Mouse (Mus musculus) frontal cortex, adult (tissue): ENCODE data around the gene Prkca.

Experiments used
- ATAC-seq: cut with Nextera tagmentation; 2 replicates; pipeline ENCODE4 v1.9.2; 2017; ENCODE audit warnings: mild to moderate bottlenecking, moderate library complexity, mixed read lengths; ENCODE audit not compliant: low TSS enrichment

Gene Prkca

DNA sequence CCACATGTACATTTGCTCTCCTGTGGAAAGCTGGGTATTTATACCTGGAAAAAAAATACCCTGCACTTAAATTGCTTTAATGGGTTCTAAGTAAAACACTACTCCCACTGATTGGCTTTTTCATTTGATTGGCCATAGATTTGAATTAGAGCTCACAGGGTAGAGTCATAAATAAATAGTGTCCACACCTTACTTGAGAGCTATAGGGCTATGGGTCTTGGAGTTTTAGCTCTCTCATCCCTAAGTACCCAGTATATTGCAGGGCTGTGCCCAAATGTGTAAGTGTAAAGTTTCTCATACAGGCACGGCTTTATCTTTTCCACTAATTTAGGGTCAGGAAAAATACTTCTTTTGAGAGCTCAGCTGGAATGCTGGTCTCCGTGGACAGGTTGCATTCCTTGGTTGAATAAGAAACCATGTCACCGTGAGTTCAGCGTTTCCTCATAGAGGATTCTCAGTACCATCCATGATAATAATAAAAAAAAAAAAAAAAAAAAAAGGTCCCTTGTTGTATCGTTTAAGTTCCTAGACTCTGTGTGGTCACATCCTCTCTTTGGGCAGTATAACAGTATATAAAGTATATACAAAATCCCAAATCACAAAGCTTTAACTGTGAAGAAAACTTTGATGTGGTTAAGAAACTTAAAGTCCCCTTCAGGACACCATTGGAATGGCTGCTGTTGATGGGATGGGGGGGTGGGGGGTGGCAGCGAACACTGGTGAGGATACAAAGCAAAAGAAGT, 82.8 kb downstream of the Prkca start:
- ATAC-seq = no peak

DNA sequence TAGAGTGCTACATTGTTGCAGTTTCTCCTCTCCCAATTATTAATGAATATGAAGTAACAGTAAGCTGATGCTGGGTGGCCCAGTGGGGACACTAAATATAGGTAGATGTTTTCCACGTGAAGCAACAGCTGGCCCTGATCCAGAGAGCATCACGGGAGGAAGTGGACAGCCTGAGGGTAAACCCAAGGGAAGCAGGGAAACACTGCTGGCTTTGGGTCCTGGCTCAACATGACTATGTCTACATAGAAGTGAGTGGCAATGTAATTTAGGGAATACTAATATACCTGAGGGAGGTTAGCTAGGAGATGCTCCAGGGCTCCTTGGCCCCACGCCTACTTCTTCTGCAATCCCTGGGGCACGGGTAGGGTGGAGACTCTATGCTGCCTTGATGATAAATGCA, 84.3 kb downstream of the Prkca start:
- ATAC-seq = peak; percentile 18; the same call in 1 of the 2 replicates

DNA sequence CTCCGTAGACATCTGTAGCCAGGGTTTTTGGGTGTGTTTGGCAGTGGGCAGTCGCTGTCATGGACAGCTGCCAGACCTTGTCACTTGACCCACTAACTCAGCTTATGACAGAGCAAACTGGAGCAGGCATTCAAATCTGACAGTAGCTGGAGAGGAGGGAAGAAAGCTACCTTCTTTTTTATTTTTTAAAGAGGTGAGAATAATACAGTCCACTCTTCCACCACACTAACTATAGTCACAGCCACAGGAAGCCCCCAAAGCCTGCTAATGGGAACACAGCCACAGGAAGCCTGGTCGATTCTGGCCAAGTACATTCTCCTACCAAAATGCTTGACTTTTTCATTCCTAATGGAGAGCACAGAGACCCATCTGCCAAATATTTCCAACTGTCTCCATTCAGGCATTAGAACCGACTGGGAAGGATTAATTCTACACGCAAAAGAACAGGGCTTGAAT, 84.9 kb downstream of the Prkca start:
- 0 out of 2 replicates have a peak, but pooled peaks have one; percentile 15 for ATAC-seq

DNA sequence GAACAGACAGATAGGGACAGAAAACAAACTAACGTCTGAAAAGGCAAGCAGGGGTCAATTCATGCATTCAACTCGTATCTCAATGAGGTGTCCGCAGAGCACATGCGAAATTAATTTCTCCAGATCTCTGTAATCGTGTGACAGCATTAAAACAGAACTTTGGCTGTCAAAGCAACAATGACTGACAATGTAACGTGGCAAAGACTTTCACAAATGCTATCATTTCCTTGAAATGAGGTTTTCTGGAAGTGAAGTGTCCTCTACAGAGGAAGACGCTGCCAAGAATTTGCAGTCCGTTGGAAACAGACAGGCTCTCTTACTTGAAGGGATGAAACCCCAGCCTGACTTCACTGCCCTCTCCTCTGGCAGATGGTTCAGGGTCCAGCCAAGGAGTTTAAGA, 85.8 kb downstream of the Prkca start:
- ATAC-seq = no peak

DNA sequence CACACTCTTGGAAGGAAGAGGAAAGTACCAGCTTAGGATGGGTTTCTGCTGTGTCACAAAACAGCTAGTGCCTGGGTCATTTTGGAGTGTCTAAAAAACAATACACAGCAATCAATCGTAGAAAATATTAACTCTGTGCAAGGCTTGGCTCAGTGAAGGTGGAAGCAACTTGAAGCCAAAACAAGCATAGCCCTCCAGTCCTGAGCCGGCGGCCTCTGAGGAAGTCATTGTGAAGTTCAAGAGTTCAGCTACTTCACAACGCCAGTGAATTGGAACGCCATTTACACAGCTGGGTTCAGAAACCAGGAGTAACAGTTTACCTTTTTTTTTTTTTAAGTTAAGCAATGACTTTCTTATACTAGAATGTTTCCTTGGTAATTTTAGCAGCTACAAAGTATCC, 89.0 kb downstream of the Prkca start:
- ATAC-seq = no peak

DNA sequence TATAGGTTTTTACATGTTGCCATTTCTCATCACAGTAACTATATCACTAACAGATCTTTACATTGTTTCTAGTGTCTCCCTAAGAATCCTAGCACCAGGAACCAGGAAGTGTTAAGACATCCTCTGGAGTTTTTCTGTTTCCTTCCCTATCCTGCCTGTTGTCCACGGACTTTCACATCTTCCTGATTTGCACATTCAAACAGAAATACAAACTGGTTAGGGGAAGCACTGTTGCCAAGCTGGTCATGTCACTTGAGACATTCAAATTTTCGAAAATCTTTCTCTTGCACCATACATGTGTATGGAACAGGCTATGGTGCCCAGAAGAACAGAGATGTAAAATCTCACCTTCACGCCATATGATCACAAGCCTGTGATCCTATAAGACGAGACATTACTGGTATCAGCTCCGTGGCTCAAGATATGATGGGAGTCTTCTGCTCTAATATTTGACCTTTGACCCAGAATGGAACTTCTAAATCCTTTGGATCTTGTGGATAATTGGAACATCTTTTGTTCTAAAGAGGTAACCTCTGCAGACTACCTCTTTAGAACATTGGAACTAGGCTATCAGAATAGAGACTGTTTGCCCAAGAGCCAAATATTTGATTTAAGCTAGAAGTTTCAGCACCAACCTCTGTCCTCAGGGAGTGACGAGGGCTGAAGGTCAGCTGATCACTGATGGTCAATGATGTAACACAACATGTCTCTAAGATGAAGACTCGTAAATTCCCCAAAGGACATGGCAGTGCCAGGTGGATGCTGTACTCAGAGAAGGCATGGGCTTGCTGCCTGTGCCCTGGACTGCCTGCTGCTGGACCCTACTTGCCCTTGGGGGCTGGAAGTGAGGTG, 91.6 kb downstream of the Prkca start:
- no peak for ATAC-seq

DNA sequence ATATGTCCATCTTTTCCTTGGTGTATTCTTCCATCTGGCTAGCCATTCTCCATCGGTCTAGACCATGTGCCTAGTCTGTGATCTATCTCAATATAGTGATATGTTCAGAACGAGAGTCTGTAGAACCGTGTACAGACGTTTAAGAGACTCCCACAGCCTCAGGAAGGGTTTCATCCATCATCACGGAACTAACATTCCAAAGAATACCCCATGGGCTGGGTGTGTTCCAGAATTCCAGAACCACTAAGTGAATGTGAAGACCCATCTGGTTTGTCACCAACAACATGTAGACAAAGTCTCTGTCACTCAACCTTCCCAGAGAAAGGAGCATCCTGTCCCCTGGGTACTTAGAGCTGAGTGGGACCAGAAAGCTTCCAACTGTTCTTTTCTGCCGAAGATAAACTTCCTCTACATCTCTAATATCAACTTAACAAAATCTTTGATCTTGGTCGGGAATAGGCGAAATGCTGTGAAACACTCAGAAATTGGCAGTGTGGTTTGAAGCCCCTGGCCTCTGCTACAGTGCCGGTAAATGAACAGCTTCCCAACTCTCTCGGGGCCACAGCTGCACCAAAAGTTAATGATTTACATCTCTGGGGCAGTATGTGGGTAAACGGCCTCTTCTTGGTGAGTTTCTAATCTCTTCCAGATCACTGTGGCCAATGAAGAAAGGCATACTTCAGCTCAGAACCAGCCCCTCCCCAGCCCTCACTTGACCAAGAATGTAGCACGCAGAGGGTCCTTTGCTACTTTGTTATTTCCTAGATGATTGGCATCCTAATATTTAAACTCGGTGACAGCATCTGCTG, 92.7 kb downstream of the Prkca start:
- ATAC-seq = no peak

DNA sequence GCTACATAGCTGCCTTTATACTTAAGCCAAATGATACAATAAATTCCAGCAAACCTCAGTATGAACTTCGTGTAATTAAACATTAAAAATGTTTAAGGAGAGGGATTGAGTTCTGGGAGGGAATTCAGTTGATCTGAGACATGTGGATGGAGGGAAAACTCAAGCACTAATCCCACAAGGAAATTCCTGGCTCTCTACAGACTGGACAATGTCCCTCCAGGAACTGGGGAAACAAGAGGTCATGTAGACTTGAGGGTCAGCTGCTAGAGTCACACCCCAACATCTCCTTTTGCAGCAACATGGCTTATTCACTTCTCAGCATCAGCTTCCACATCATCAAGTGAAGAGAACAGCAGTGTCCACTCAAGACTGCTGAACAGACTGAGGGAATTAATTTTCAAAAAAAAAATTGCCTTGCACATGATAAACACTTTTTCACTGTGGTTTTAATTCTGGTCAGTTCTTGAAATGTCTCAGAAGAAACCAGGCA, 93.5 kb downstream of the Prkca start:
- ATAC-seq = no peak

DNA sequence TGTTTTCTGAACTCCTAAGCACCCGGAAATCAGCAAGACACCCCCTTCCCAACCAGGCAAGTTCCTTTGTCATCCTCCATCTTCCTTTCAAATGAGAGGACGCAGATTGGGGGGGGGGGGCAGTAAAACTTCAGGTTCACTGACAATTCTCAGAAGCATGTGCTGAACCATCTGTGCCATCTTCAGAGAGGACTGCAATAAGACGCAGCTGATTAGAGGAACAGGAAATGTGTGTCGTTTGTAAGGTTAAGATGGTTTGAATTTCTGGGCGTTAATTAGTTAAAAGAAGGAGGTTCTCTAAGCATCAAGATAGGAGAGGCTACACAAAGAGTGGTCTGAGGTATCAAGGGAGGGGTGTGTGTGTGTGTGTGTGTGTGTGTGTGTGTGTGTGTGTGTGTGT, 94.2 kb downstream of the Prkca start:
- ATAC-seq = no peak

DNA sequence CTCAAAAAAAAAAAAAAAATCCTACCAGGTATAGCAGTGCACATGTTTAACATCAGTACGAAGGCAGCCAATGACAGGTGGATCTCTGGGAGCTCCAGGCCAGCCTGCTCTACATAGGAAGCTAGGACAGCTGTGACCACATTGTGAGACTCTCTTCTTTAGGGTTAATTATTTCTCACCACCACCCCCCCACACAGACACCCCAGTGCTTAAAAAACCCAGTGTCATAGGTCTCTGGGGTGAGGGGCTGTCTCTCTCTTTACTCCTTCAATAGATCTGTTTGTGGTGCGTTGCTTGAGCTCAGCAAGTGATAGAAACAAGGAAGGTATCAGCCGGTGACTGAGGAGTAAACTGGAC, 94.7 kb downstream of the Prkca start:
- ATAC-seq = no peak

DNA sequence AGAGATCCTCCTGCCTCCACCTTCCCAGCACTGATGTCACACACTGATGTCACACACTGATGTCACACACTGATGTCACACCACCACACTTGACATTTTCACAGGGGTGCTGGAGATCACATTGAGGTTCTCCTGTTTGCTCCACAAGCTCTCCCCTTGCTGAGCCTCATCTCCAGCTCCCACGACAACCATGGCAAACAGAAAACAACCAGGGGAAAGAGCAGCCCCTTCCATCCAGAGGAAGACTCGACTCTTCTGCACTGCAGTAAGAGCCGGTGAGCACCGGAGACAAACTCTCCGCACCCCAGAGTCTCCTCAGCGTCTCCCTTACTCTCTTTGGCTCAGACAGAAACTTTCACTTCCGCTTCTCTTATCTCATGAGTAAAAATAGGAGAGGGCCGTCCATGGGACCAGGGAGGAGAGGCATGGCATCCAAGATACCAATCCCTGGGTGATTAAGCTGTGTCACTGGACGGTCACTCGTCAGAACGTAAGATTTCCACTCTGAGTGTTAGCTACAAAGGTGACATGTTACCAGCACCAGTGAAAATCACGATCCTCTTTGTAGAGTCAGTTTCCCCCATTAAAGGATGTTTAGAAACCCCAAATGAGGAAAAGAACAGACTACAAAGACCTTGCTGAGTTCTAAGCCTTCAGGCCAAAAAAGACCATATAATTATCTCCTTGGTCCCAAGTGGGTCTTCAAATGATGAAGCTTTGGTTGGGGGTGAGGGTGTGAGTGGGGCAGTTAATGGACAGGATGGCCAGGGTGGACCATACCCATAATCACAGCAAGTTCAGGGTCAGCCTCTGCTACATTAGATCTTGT, 95.3 kb downstream of the Prkca start:
- ATAC-seq = no peak

DNA sequence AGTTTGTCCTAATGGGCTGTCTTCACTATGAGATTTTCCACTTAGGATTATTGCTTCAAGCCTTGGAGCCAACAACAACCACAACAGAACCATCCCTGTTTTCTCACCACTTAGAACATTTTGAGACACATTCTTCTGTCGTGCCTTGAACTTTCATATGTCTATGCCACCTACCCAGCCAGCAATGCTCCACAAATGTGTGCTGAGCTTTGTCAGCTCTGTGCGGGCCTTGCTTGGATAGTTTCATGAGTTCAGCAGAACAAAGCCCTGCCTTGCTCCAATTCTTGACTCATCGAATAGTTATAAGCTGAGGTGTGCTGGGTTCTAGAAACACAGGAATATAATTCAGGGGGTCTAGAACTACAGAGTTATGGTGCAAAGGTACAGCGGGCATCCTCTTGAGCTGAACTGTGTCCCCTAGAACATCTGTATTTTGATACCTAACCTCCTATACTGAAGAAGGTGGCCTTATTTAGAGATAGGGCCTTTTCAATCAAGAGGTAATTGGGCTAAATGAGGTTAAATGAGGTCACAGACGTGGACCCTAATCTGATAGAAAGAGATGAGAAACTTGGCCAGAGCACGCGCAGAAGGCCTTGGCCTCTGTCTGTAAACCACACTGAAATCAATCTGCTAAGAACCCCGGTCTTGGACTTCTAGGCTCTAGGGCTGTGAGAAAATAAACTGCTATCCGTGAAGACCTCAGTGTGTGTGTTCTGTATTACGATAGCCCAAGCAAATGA, 96.4 kb downstream of the Prkca start:
- no peak for ATAC-seq

DNA sequence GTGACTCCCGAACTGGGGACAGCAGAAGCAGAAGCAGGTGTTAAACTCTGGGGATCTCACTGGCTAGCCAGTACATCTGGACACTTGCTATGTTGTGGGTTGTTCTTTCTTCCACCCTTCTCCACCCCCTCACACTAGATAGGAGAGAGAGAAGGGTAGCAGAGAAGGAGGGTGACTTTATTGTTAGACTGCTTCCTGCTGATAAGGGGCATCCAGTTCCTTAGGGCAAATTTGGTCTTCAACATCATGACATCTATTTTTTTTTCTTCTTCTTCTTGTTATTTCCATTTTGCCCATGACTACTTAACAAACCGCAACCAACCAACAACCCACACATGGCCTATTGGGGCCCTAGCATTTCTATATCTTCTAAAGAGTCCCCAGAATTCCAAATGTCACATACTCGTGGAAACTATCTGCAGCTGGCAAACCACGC, 97.4 kb downstream of the Prkca start:
- ATAC-seq = peak; percentile 47; the same call in 1 of the 2 replicates

DNA sequence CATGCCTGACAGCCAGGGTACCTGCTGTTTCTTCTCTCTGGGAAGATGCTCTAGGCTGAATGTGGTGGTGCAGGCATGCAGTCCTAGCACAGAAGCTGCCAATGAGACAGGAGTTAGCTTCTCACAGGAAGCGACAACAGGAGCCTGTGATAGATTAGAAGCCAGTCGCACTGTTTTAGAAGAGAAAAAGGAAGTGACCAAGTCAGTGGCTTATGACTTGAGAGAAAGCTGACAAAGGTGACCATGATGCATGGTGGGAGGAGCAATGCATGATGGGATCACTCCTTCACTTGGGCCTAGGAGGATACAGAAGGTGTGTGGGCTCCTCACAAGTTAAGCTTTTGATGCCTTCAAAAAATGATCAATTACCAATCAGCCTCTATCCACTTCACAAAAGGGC, 99.5 kb downstream of the Prkca start:
- no peak for ATAC-seq

DNA sequence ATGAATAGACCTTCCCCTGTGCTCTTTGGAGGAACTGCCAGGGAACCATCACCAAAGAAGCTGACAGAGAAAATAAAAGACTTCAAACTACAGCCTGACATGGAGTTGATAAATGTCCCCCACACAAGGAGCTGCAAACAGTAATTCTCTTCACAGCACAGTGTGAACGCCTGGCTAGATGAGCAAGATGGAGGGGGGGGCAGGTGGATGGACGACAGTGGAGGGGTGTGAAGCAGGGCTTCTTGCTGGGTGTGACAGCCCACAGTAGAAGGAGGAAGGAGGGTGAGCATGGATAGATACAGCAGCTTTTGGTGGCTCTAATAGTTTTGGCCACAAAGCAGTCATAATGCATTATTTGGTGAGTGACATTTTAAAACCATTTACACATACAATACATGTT, 100.1 kb downstream of the Prkca start:
- ATAC-seq = no peak

DNA sequence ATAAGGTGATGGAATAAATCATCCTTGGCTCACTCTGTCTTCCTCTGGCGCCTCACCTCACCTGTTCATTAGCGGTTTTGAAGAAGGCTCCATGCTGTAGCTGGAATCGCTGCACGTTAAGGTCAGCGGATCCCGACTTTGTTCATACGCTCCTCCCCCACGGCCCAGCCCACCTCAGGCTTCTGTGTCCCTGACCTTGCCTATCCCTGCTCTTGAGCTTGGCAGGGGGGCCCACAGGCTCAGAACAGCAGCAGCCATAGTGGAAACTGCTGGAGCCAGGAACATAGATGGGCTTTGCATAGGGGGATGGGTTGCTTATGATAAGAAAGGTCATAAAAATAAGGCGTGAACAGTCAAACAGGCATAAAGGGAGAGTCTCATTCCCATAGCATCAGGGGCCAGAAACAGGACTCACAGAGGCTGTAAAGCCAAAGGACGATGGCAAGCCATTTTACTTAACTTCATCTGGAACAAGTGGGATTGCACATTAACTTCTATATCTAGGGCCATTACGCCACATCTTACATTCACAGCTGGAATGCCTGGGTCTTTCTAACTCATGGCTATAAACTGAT, 102.7 kb downstream of the Prkca start:
- ATAC-seq = no peak

DNA sequence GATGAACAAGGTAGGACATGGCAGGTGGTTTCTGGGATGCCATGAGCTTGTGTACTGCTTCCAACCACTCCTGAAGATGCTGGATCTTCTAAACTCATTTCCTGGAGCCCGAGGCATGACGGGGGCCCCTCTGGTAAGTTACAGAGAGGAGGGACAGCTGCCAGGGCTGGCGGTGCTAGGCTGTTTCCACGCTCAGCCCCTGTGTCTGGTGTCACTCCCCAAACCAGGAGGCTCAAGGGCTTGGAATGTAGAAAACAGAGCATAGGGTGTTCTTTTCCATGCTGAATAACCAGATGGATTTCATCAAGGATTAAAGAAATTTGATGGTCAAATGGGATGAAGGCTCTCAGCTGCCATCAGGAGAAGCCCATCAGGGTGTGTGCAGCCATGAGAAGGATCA, 104.6 kb downstream of the Prkca start:
- no peak for ATAC-seq

DNA sequence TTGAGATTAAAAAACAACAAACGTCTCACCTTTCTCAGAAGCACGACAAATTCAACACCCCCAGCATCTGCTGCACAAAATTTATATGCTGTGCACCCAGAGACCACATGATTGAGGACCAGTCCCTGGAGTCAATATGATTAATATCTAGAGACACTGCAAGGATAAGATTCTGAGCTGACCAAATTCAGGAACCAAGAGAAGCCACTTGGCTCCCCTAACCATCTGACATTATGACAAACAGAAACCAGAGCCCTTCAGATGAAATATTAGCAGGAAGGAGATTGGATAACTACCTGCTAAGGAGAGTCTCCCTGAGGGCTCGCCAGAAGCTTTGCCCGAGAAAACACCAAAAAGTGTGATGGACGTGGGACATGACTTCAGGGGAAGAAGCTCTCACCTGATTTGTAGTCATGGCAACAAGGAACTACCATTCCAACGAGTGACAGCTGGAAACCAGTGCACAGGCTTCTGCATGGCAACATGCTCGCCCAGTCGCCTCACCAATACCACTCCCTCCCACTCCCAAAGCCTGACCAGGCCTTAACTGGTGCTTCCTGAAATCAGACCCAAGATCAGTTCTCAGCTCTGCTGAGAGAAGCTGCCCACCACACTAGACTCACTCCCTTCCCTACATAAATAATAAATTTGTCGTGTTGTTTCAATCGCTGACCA, 106.8 kb downstream of the Prkca start:
- ATAC-seq = no peak

DNA sequence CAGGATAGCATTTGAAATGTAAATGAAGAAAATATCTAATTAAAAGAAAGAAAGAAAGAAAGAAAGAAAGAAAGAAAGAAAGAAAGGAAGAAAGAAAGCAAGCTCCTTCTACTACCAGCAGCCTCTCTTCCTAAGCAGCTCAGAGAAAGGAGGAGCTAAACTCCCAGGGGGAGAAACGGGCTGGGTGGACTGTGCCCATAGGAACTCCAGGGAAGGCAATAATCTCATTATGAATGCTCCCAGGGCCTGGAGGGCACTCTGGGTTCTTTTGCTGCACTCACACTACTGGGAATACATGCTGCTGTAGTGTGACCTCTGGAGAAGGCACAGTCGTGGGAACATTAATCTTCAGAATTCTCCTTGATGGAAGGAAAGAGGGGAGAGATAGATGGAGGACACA, 107.5 kb downstream of the Prkca start:
- ATAC-seq = no peak
